In genomic region chr17:47990392-47991123, GRCm38 (mm10) we compare ENCODE assay signal across 12 mouse cellular contexts. TPM values are rescaled to one million over a fixed set of nuclear protein-coding genes. Genes with fewer than 3 reads are reported as not detected.
DNase-seq lines count a peak whose midpoint lies in the region; ATAC-seq and TF ChIP-seq lines count a peak whose summit lies in the region.
"Had no signal": no experiment of that assay in that cellular context is flagged by ENCODE, and none has a peak within 500 bp of the region (broad histone marks: within the 10 kb centered on the region; RNA-seq: fewer than 3 reads in every experiment).

No protein-coding gene starts in this region.

- TF ChIP-seq CTCF in liver, postnatal 0 days (IDR thresholded peaks at IDR 0.05; ENCODE audit: low read depth) = no peak

- H3K27ac ChIP-seq in lung, embryonic 16.5 days (ENCODE audit: low read length) = peak overlapping the region; percentile 32; the same call in 1 of the 2 replicates
- peak overlapping the region; percentile 70; the same call in 1 of the 2 replicates for H3K27ac ChIP-seq in embryonic facial prominence, embryonic 14.5 days (replicated peaks; ENCODE audit: low read depth, low read length)
- H3K27ac ChIP-seq in intestine, embryonic 14.5 days (ENCODE audit: low read depth) = peak overlapping the region; percentile 67
- peak overlapping the region; percentile 91 for H3K27ac ChIP-seq in liver, postnatal 0 days (ENCODE audit: low read depth)
- H3K27ac ChIP-seq: left cerebral cortex, adult 2 months had no signal

- DNase-seq in lung, postnatal 25 days (ENCODE audit: low spot score) = no peak
- DNase-seq in embryonic facial prominence, embryonic 14.5 days (ENCODE audit: low spot score) = no peak
- DNase-seq in intestine, embryonic 14.5 days (ENCODE audit: low spot score) = no peak
- DNase-seq in liver, postnatal 0 days = peak; percentile 56
- DNase-seq in frontal cortex, postnatal 25 days (ENCODE audit: low spot score in 2 of 2) = no peak
- DNase-seq in left cerebral cortex, adult 11 months (ENCODE audit: low spot score) = no peak
- DNase-seq: adrenal gland, adult 2 months; kidney, adult 11 months had no signal

- 42% methylated on average over 10 of the region's 10 CpGs for WGBS in lung, embryonic 16.5 days
- WGBS in embryonic facial prominence, embryonic 14.5 days = 52% methylated on average over 10 of the region's 10 CpGs
- WGBS in intestine, embryonic 14.5 days = 37% methylated on average over 10 of the region's 10 CpGs
- 46% methylated on average over 10 of the region's 10 CpGs for WGBS in liver, postnatal 0 days (ENCODE audit: insufficient replicate concordance)

- H3K36me3 ChIP-seq in lung, embryonic 16.5 days (ENCODE audit: control insufficient read depth, insufficient read depth, low read length) = no peaks in the 10 kb centered on the region
- H3K36me3 ChIP-seq in embryonic facial prominence, embryonic 14.5 days (ENCODE audit: control insufficient read depth, insufficient read depth, low read length) = no peaks in the 10 kb centered on the region
- H3K36me3 ChIP-seq in intestine, embryonic 14.5 days (ENCODE audit: control insufficient read depth, insufficient read depth, low read length) = no peaks in the 10 kb centered on the region
- no peaks in the 10 kb centered on the region for H3K36me3 ChIP-seq in liver, postnatal 0 days (replicated peaks; ENCODE audit: insufficient read depth, low read length)

- no peak overlapping the region for H3K4me2 ChIP-seq in lung, embryonic 16.5 days (ENCODE audit: low read depth, low read length)
- no peak overlapping the region for H3K4me2 ChIP-seq in embryonic facial prominence, embryonic 14.5 days (ENCODE audit: low read depth, low read length)
- H3K4me2 ChIP-seq in intestine, embryonic 14.5 days (ENCODE audit: low read length) = no peak overlapping the region
- H3K4me2 ChIP-seq in liver, postnatal 0 days (ENCODE audit: low read depth, low read length) = no peak overlapping the region

- no peak overlapping the region for H3K4me3 ChIP-seq in lung, embryonic 16.5 days (ENCODE audit: low read length)
- H3K4me3 ChIP-seq in embryonic facial prominence, embryonic 14.5 days (ENCODE audit: low read depth, low read length) = no peak overlapping the region
- H3K4me3 ChIP-seq in intestine, embryonic 14.5 days (ENCODE audit: low read depth, low read length) = no peak overlapping the region
- no peak overlapping the region for H3K4me3 ChIP-seq in liver, postnatal 0 days (ENCODE audit: low read depth, low read length)
- H3K4me3 ChIP-seq: left cerebral cortex, adult 2 months; myocyte had no signal

- no peaks in the 10 kb centered on the region for H3K9me3 ChIP-seq in lung, embryonic 16.5 days (ENCODE audit: control insufficient read depth, low read length)
- H3K9me3 ChIP-seq in embryonic facial prominence, embryonic 14.5 days (ENCODE audit: control insufficient read depth, low read length) = no peaks in the 10 kb centered on the region
- no peaks in the 10 kb centered on the region for H3K9me3 ChIP-seq in intestine, embryonic 14.5 days (ENCODE audit: control insufficient read depth, low read length)
- H3K9me3 ChIP-seq in liver, postnatal 0 days (ENCODE audit: low read length) = no peaks in the 10 kb centered on the region

- H3K9ac ChIP-seq in lung, embryonic 16.5 days (ENCODE audit: low read length) = 0 out of 2 replicates have a peak overlapping the region, but pooled peaks have one; percentile 5
- no peak overlapping the region for H3K9ac ChIP-seq in embryonic facial prominence, embryonic 14.5 days (ENCODE audit: low read depth, low read length)
- no peak overlapping the region for H3K9ac ChIP-seq in intestine, embryonic 14.5 days (ENCODE audit: low read length)
- H3K9ac ChIP-seq in liver, postnatal 0 days (replicated peaks) = no peak overlapping the region

- 0 out of 2 replicates have a peak, but pooled peaks have one; percentile 6 for ATAC-seq in lung, embryonic 16.5 days (ENCODE audit: low read depth)
- ATAC-seq in embryonic facial prominence, embryonic 14.5 days (ENCODE audit: low read depth) = 0 out of 2 replicates have a peak, but pooled peaks have one; percentile 1
- peak; percentile 47 for ATAC-seq in intestine, embryonic 14.5 days (replicated peaks; ENCODE audit: low FRiP score, low TSS enrichment, low read depth)
- ATAC-seq in liver, postnatal 0 days = peak; percentile 78
- ATAC-seq in frontal cortex, adult (ENCODE audit: low TSS enrichment) = no peak

- no peak for TF ChIP-seq EP300 in liver, postnatal 0 days (IDR thresholded peaks at IDR 0.05; ENCODE audit: low read depth)

- peaks cover 20% of the 10 kb centered on the region for H3K4me1 ChIP-seq in lung, embryonic 16.5 days (replicated peaks; ENCODE audit: control insufficient read depth, insufficient read depth, low read length)
- H3K4me1 ChIP-seq in embryonic facial prominence, embryonic 14.5 days (ENCODE audit: control insufficient read depth, insufficient read depth, low read length) = peaks cover 25% of the 10 kb centered on the region
- peaks cover 27% of the 10 kb centered on the region for H3K4me1 ChIP-seq in intestine, embryonic 14.5 days (replicated peaks; ENCODE audit: control insufficient read depth, insufficient read depth, low read length)
- peaks cover 17% of the 10 kb centered on the region for H3K4me1 ChIP-seq in liver, postnatal 0 days (ENCODE audit: insufficient read depth)

- H3K27me3 ChIP-seq in lung, embryonic 16.5 days (ENCODE audit: control insufficient read depth, insufficient read depth, low read depth, low read length) = no peaks in the 10 kb centered on the region
- H3K27me3 ChIP-seq in embryonic facial prominence, embryonic 14.5 days (replicated peaks; ENCODE audit: control insufficient read depth, insufficient read depth, low read length) = no peaks in the 10 kb centered on the region
- no peaks in the 10 kb centered on the region for H3K27me3 ChIP-seq in intestine, embryonic 14.5 days (replicated peaks; ENCODE audit: control insufficient read depth, insufficient read depth, low read length)
- H3K27me3 ChIP-seq in liver, postnatal 0 days (ENCODE audit: insufficient read depth, low read length) = no peaks in the 10 kb centered on the region

RNA-seq across cellular contexts. Expression of gene 1700122O11Rik, which starts 47.5 kb away (rescaled TPM):
- polyA plus RNA-seq in lung, embryonic 16.5 days (2015; fragmentation: Nextera tagmentation; extraction: Ambion mirVana) = not detected in 2 replicates
- not detected in 2 replicates for polyA plus RNA-seq in embryonic facial prominence, embryonic 14.5 days (2014; fragmentation: Nextera tagmentation; extraction: Ambion mirVana)
- polyA plus RNA-seq in intestine, embryonic 14.5 days (2014; fragmentation: Nextera tagmentation; extraction: Ambion mirVana) = not detected in 2 replicates
- not detected in 2 replicates for polyA plus RNA-seq in liver, postnatal 0 days (2015; fragmentation: Nextera tagmentation; extraction: Ambion mirVana)
- polyA plus RNA-seq: adrenal gland, adult 2 months; myocyte had no signal

Comparison
In these comparisons a context has a peak if more than half of its experiments do, and no peak if none do; other contexts are left out.
1. H3K27ac ChIP-seq: peak in every context shown above with its lines; median percentile 91 in liver, postnatal 0 days; 70 in embryonic facial prominence, embryonic 14.5 days; 67 in intestine, embryonic 14.5 days; 32 in lung, embryonic 16.5 days.